Mouse (Mus musculus): ENCODE measurements at regions not wholly inside any gene's neighbourhood (a gene's known extent, or its start where the extent isn't known, plus 50 kb on each side); places are given as distances from the start of the nearest gene placed in this dataset.

GRCm38 (mm10) chr2:138047781-138048201 lies 208.6 kb upstream of the Btbd3 start:
- Histone ChIP-seq H3K27ac (ENCODE audit: insufficient read depth, low read length) (no peak overlapping the region), H3K4me1 (ENCODE audit: control insufficient read depth, insufficient read depth, low read length) (no peaks in the 10 kb centered on the region), H3K4me3 (ENCODE audit: insufficient read depth, low read length) (no peak overlapping the region)
- TF ChIP-seq POLR2A (IDR thresholded peaks at IDR 0.05; ENCODE audit: low read depth, low read length), result no peak
- no peak for TF ChIP-seq CTCF (IDR thresholded peaks at IDR 0.05; ENCODE audit: borderline replicate concordance, insufficient read depth, low read length)

- no peaks in the 10 kb centered on the region for H3K4me1 ChIP-seq (ENCODE audit: control insufficient read depth, insufficient read depth, low read length)
- no peak for TF ChIP-seq POLR2A (IDR thresholded peaks at IDR 0.05; ENCODE audit: low read depth, low read length)
- no peak for TF ChIP-seq CTCF (IDR thresholded peaks at IDR 0.05; ENCODE audit: borderline replicate concordance, insufficient read depth, low read length)
- H3K4me3 ChIP-seq (ENCODE audit: insufficient read depth, low read length), result no peak overlapping the region
- no peak overlapping the region for H3K27ac ChIP-seq (ENCODE audit: insufficient read depth, low read length)
Measured at GRCm38 (mm10) chr2:138047361-138047760, 209.0 kb upstream of the Btbd3 start.

GRCm38 (mm10) chr2:138046918-138047317 lies 209.4 kb upstream of the Btbd3 start:
- Histone ChIP-seq H3K4me1 (ENCODE audit: control insufficient read depth, insufficient read depth, low read length) (no peaks in the 10 kb centered on the region), H3K4me3 (ENCODE audit: insufficient read depth, low read length) (no peak overlapping the region), H3K27ac (ENCODE audit: insufficient read depth, low read length) (no peak overlapping the region)
- TF ChIP-seq CTCF (IDR thresholded peaks at IDR 0.05; ENCODE audit: borderline replicate concordance, insufficient read depth, low read length) (no peak), POLR2A (IDR thresholded peaks at IDR 0.05; ENCODE audit: low read depth, low read length) (no peak)

- Histone ChIP-seq H3K27ac (ENCODE audit: insufficient read depth, low read length) (no peak overlapping the region), H3K4me3 (ENCODE audit: insufficient read depth, low read length) (no peak overlapping the region), H3K4me1 (ENCODE audit: control insufficient read depth, insufficient read depth, low read length) (no peaks in the 10 kb centered on the region)
- no peak for TF ChIP-seq POLR2A (IDR thresholded peaks at IDR 0.05; ENCODE audit: low read depth, low read length)
- no peak for TF ChIP-seq CTCF (IDR thresholded peaks at IDR 0.05; ENCODE audit: borderline replicate concordance, insufficient read depth, low read length)
Measured at GRCm38 (mm10) chr2:138045933-138046642, 210.3 kb upstream of the Btbd3 start.

- H3K27ac ChIP-seq (ENCODE audit: insufficient read depth, low read length), result peak overlapping the region; percentile 81
- TF ChIP-seq CTCF (IDR thresholded peaks at IDR 0.05; ENCODE audit: borderline replicate concordance, insufficient read depth, low read length) (no peak), POLR2A (IDR thresholded peaks at IDR 0.05; ENCODE audit: low read depth, low read length) (no peak)
- no peaks in the 10 kb centered on the region for H3K4me1 ChIP-seq (ENCODE audit: control insufficient read depth, insufficient read depth, low read length)
- no peak overlapping the region for H3K4me3 ChIP-seq (ENCODE audit: insufficient read depth, low read length)
Measured at GRCm38 (mm10) chr2:138040706-138041105, 215.7 kb upstream of the Btbd3 start.

GRCm38 (mm10) chr2:138040302-138040701 lies 216.1 kb upstream of the Btbd3 start:
- peak overlapping the region; percentile 81 for H3K27ac ChIP-seq (ENCODE audit: insufficient read depth, low read length)
- no peak overlapping the region for H3K4me3 ChIP-seq (ENCODE audit: insufficient read depth, low read length)
- no peak for TF ChIP-seq POLR2A (IDR thresholded peaks at IDR 0.05; ENCODE audit: low read depth, low read length)
- TF ChIP-seq CTCF (IDR thresholded peaks at IDR 0.05; ENCODE audit: borderline replicate concordance, insufficient read depth, low read length), result no peak
- H3K4me1 ChIP-seq (ENCODE audit: control insufficient read depth, insufficient read depth, low read length), result no peaks in the 10 kb centered on the region

GRCm38 (mm10) chr2:138034123-138034736 lies 222.1 kb upstream of the Btbd3 start:
- no peak overlapping the region for H3K27ac ChIP-seq (ENCODE audit: insufficient read depth, low read length)
- H3K4me3 ChIP-seq (ENCODE audit: insufficient read depth, low read length), result no peak overlapping the region
- no peaks in the 10 kb centered on the region for H3K4me1 ChIP-seq (ENCODE audit: control insufficient read depth, insufficient read depth, low read length)
- TF ChIP-seq CTCF (IDR thresholded peaks at IDR 0.05; ENCODE audit: borderline replicate concordance, insufficient read depth, low read length) (no peak), POLR2A (IDR thresholded peaks at IDR 0.05; ENCODE audit: low read depth, low read length) (no peak)

- no peak overlapping the region for H3K27ac ChIP-seq (ENCODE audit: insufficient read depth, low read length)
- TF ChIP-seq CTCF (IDR thresholded peaks at IDR 0.05; ENCODE audit: borderline replicate concordance, insufficient read depth, low read length), result peak; percentile 91
- no peak for TF ChIP-seq POLR2A (IDR thresholded peaks at IDR 0.05; ENCODE audit: low read depth, low read length)
Measured at GRCm38 (mm10) chr2:138033379-138034122, 222.8 kb upstream of the Btbd3 start.

GRCm38 (mm10) chr2:138027411-138027810 lies 229.0 kb upstream of the Btbd3 start:
- H3K4me1 ChIP-seq (ENCODE audit: control insufficient read depth, insufficient read depth, low read length), result no peaks in the 10 kb centered on the region
- TF ChIP-seq POLR2A (IDR thresholded peaks at IDR 0.05; ENCODE audit: low read depth, low read length) (no peak), CTCF (IDR thresholded peaks at IDR 0.05; ENCODE audit: borderline replicate concordance, insufficient read depth, low read length) (no peak)
- no peak overlapping the region for H3K4me3 ChIP-seq (ENCODE audit: insufficient read depth, low read length)
- no peak overlapping the region for H3K27ac ChIP-seq (ENCODE audit: insufficient read depth, low read length)

More at GRCm38 (mm10) chr2:138033379-138034122, 222.8 kb upstream of the Btbd3 start:
- H3K4me1 ChIP-seq (ENCODE audit: control insufficient read depth, insufficient read depth, low read length), result no peaks in the 10 kb centered on the region
- H3K4me3 ChIP-seq (ENCODE audit: insufficient read depth, low read length), result no peak overlapping the region

GRCm38 (mm10) chr2:138023558-138023957 lies 232.8 kb upstream of the Btbd3 start:
- Histone ChIP-seq H3K4me3 (ENCODE audit: insufficient read depth, low read length) (no peak overlapping the region), H3K27ac (ENCODE audit: insufficient read depth, low read length) (no peak overlapping the region), H3K4me1 (ENCODE audit: control insufficient read depth, insufficient read depth, low read length) (no peaks in the 10 kb centered on the region)
- TF ChIP-seq CTCF (IDR thresholded peaks at IDR 0.05; ENCODE audit: borderline replicate concordance, insufficient read depth, low read length) (no peak), POLR2A (IDR thresholded peaks at IDR 0.05; ENCODE audit: low read depth, low read length) (no peak)

All from embryonic fibroblast, embryonic 13.5 days (primary cell).